Mouse (Mus musculus) limb, embryonic 11.5 days (tissue): ENCODE measurements around the gene Rcbtb1. TPM values are rescaled to one million over a fixed set of nuclear protein-coding genes. Genes with fewer than 3 reads are reported as not detected.
A peak's percentile ranks its signal among the peaks of the same experiment; 100 is the strongest.
"Not testable (repeated sequence)": the region's sequence is repeated elsewhere in the genome, so short reads cannot be mapped to it uniquely, and the experiment has no call there.

Experiments used
- ATAC-seq: fragments of 200-750 bp; cut with Nextera tagmentation; 2 replicates; pipeline ENCODE4 v1.8.0; 2017; ENCODE audit warnings: low read depth; ENCODE audit not compliant: insufficient number of reproducible peaks, low FRiP score, low TSS enrichment
- DNase-seq: peaks from one replicate; pipeline ENCODE4 v3.0.0-alpha.2; 2015; ENCODE audit warnings: low spot score
- H3K27ac ChIP-seq: fragments of 300-500 bp; sonication (generic); replicated peaks from 2 replicates; pipeline ENCODE4 v1.5.1; 2014; ENCODE audit warnings: low read depth, mild to moderate bottlenecking, low read length
- H3K27me3 ChIP-seq: fragments of 300-500 bp; sonication (generic); 2 replicates; pipeline ENCODE4 v1.6.1; 2014; ENCODE audit warnings: mild to moderate bottlenecking, low read length, mixed read lengths; ENCODE audit not compliant: control insufficient read depth, insufficient read depth
- H3K36me3 ChIP-seq: fragments of 300-500 bp; sonication (generic); 2 replicates; pipeline ENCODE4 v1.6.1; 2014; ENCODE audit warnings: mild to moderate bottlenecking, low read length, moderate library complexity, mixed read lengths; ENCODE audit not compliant: control insufficient read depth, insufficient read depth
- H3K4me1 ChIP-seq: fragments of 300-500 bp; sonication (generic); 2 replicates; pipeline ENCODE4 v1.6.1; 2014; ENCODE audit warnings: low read length, mixed read lengths; ENCODE audit not compliant: control insufficient read depth, insufficient read depth
- H3K4me2 ChIP-seq: fragments of 300-500 bp; sonication (generic); 2 replicates; pipeline ENCODE4 v1.6.1; 2014; ENCODE audit warnings: low read depth, mild to moderate bottlenecking, moderate library complexity; ENCODE audit not compliant: severe bottlenecking
- H3K4me3 ChIP-seq: fragments of 300-500 bp; sonication (generic); 2 replicates; pipeline ENCODE4 v1.5.1; 2014; ENCODE audit warnings: low read depth, low read length
- H3K9ac ChIP-seq: fragments of 300-500 bp; sonication (generic); 2 replicates; pipeline ENCODE4 v1.6.1; 2014; ENCODE audit warnings: mild to moderate bottlenecking, low read length
- H3K9me3 ChIP-seq: fragments of 300-500 bp; sonication (generic); 2 replicates; pipeline ENCODE4 v1.6.1; 2016; ENCODE audit warnings: low read length; ENCODE audit not compliant: control insufficient read depth
- WGBS: fragments of 180-500 bp; shearing (Covaris S2); extraction: QIAGEN DNeasy Blood & Tissue Kit; methylation state at CpG from one replicate; pipeline ENCODE4 v1.1.7; 2014; 5-methylcytosine and 5-hydroxymethylcytosine counted together
- polyA plus RNA-seq: library from polyadenylated mRNA; unstranded; fragments of >200 nt; fragmentation: Nextera tagmentation; extraction: Ambion mirVana; gene quantifications from 2 replicates; pipeline ENCODE4 v1.2.1, GENCODE M21; 2014

The Rcbtb1 gene
- polyA plus RNA-seq, 1 experiment from 2014 or later, result 117 TPM

- ATAC-seq (no peak), DNase-seq (no peak)
- H3K4me1 ChIP-seq, result no peaks in the 10 kb centered on the region
- H3K9me3 ChIP-seq, result no peaks in the 10 kb centered on the region
- no peak overlapping the region for H3K4me2 ChIP-seq
- no peak overlapping the region for H3K4me3 ChIP-seq
- no peaks in the 10 kb centered on the region for H3K27me3 ChIP-seq
- H3K27ac ChIP-seq, result no peak overlapping the region
- H3K36me3 ChIP-seq, result peaks cover 16% of the 10 kb centered on the region; the same call in 1 of the 2 replicates
- H3K9ac ChIP-seq, result no peak overlapping the region
- WGBS, result 67% methylated on average over 5 of the region's 5 CpGs
Observed at GRCm38 (mm10) chr14:59232003-59232402, 31.0 kb downstream of the Rcbtb1 start.

- 96% methylated on average over 9 of the region's 9 CpGs for WGBS
- Histone ChIP-seq H3K9ac (no peak overlapping the region), H3K27me3 (no peaks in the 10 kb centered on the region), H3K27ac (no peak overlapping the region), H3K4me2 (no peak overlapping the region), H3K4me1 (no peaks in the 10 kb centered on the region), H3K4me3 (no peak overlapping the region), H3K36me3 (peaks cover 20% of the 10 kb centered on the region), H3K9me3 (peaks cover 2% of the 10 kb centered on the region; the same call in 1 of the 2 replicates)
- DNase-seq (no peak), ATAC-seq (no peak)
Observed at GRCm38 (mm10) chr14:59233635-59234034, 32.6 kb downstream of the Rcbtb1 start.

DNA sequence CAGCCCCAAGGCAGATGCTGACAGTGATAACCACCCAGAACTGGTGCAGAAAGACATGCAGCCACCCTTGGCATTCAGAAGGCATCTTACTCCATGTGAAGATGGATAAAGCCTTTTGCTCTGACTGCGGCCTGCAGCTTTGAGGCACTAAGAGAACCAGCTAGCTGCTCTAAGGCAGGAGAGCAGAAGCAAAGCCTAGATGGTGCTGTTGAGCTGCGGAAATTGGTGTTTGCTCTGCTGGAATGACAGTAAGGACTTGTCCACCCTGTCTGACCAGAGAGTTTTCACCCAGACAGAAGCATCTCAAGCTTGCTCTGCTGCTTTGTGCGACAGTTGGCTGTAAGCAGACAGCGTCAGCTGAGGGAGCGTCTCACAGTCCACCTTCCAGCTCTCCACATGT lies 49.3 kb downstream of the Rcbtb1 start:
- DNase-seq, result peak; percentile 23
- not testable (repeated sequence) for H3K4me1 ChIP-seq, H3K36me3 ChIP-seq, H3K4me3 ChIP-seq, H3K9me3 ChIP-seq, H3K4me2 ChIP-seq, H3K9ac ChIP-seq, H3K27ac ChIP-seq, H3K27me3 ChIP-seq, ATAC-seq
- WGBS, result 63% methylated on average over 5 of the region's 5 CpGs

DNA sequence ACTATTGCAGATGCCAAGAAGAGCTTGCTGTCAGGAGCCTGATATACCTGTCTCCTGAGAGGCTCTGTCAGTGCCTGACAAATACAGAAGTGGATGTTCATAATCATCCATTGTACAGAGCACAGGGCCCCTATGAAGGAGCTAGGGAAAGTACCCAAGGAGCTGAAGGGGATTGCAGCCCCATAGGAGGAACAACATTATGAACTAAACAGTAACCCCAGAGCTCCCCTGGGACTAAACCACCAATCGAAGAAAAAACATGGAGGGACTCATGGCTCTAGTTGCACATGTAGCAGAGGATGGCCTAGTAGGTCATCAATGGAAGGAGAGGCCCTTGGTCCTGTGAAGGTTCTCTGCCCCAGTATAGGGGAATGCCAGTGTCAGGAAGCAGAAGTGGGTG lies 54.9 kb downstream of the Rcbtb1 start:
- H3K4me3 ChIP-seq, H3K9ac ChIP-seq, H3K27ac ChIP-seq, H3K4me1 ChIP-seq, H3K36me3 ChIP-seq, DNase-seq, ATAC-seq, H3K4me2 ChIP-seq, H3K27me3 ChIP-seq, H3K9me3 ChIP-seq: not testable (repeated sequence)
- WGBS, result 96% methylated on average over 1 of the region's 1 CpGs

GRCm38 (mm10) chr14:59260056-59260455 lies 59.0 kb downstream of the Rcbtb1 start, which contains the start of gene Gm6904:
Gene Gm6904, minus strand, starts transcription at chr14:59260216.
- Histone ChIP-seq H3K27ac (no peak within 1 kb of the TSS), H3K4me3 (no peak within 1 kb of the TSS), H3K9me3 (no peaks in the 10 kb centered on the region), H3K27me3 (no peaks in the 10 kb centered on the region), H3K36me3 (no peaks in the 10 kb centered on the region), H3K4me1 (no peaks in the 10 kb centered on the region), H3K9ac (no peak within 1 kb of the TSS), H3K4me2 (no peak within 1 kb of the TSS)
- ATAC-seq (no peak), DNase-seq (no peak)
- 78% methylated on average over 3 of the region's 3 CpGs for WGBS

- not testable (repeated sequence) for H3K4me2 ChIP-seq, H3K9ac ChIP-seq, H3K9me3 ChIP-seq, H3K36me3 ChIP-seq, H3K27me3 ChIP-seq, ATAC-seq, H3K27ac ChIP-seq, H3K4me3 ChIP-seq, DNase-seq, H3K4me1 ChIP-seq
- WGBS, result 80% methylated on average over 4 of the region's 4 CpGs
Observed at GRCm38 (mm10) chr14:59274961-59275360, 74.0 kb downstream of the Rcbtb1 start.

Other genes starting within 250 kb of the Rcbtb1 start
- not detected in 2 replicates for gene 1700129C05Rik, start 58.3 kb upstream of the Rcbtb1 start, polyA plus RNA-seq
- not detected in 2 replicates for gene Gm5142, start 22.5 kb upstream of the Rcbtb1 start, polyA plus RNA-seq
- gene Gm6904, start 59.0 kb downstream of the Rcbtb1 start, polyA plus RNA-seq, result not detected in 2 replicates
- not detected in 2 replicates for gene Phf11a, start 96.3 kb downstream of the Rcbtb1 start, polyA plus RNA-seq
- not detected in 2 replicates for gene Phf11b, start 140.1 kb downstream of the Rcbtb1 start, polyA plus RNA-seq
- 0.17 and 0.39 TPM in 2 replicates for gene Phf11d, start 164.3 kb downstream of the Rcbtb1 start, polyA plus RNA-seq
- 0.91 and 1.3 TPM in 2 replicates for gene Phf11c, start 194.2 kb downstream of the Rcbtb1 start, polyA plus RNA-seq
- 13.5 and 14.1 TPM in 2 replicates for gene Setdb2, start 239.7 kb downstream of the Rcbtb1 start, polyA plus RNA-seq
- 52.5 and 53.0 TPM in 2 replicates for gene Cab39l, start 239.8 kb downstream of the Rcbtb1 start, polyA plus RNA-seq